Mouse (Mus musculus) lung, postnatal 25 days (tissue): Measurements from ENCODE around the gene Notch1.

Experiments used
- DNase-seq: peaks from one replicate; pipeline ENCODE4 v3.0.0; 2022; ENCODE audit warnings: low spot score

The Notch1 gene

GRCm38 (mm10) chr2:26529881-26530280 is 13.4 kb upstream of the Notch1 start:
- no peak for DNase-seq

GRCm38 (mm10) chr2:26529221-26529805 is 12.8 kb upstream of the Notch1 start:
- DNase-seq = no peak

GRCm38 (mm10) chr2:26526443-26527257 is 10.2 kb upstream of the Notch1 start:
- DNase-seq = no peak

GRCm38 (mm10) chr2:26525355-26526018 is 9.0 kb upstream of the Notch1 start:
- DNase-seq = peak; percentile 79

- no peak for DNase-seq
These were observed 5.9 kb upstream of the Notch1 start for GRCm38 (mm10) chr2:26522327-26522726.

GRCm38 (mm10) chr2:26519753-26520152 is 3.3 kb upstream of the Notch1 start:
- no peak for DNase-seq

- no peak for DNase-seq
These were observed 524 bp upstream of the Notch1 start for GRCm38 (mm10) chr2:26516987-26517386.

GRCm38 (mm10) chr2:26515335-26515734 is 1.1 kb downstream of the Notch1 start:
- peak; percentile 69 for DNase-seq

GRCm38 (mm10) chr2:26513105-26513745 is 3.2 kb downstream of the Notch1 start:
- DNase-seq = no peak

GRCm38 (mm10) chr2:26508661-26509060 is 7.8 kb downstream of the Notch1 start:
- DNase-seq = no peak

GRCm38 (mm10) chr2:26507961-26508391 is 8.5 kb downstream of the Notch1 start:
- no peak for DNase-seq

- peak; percentile 79 for DNase-seq
These were observed 9.0 kb downstream of the Notch1 start for GRCm38 (mm10) chr2:26507481-26507886.

- no peak for DNase-seq
These were observed 9.7 kb downstream of the Notch1 start for GRCm38 (mm10) chr2:26506746-26507280.

- no peak for DNase-seq
These were observed 11.5 kb downstream of the Notch1 start for GRCm38 (mm10) chr2:26504772-26505480.

- peak; percentile 85 for DNase-seq
These were observed 12.5 kb downstream of the Notch1 start for GRCm38 (mm10) chr2:26503661-26504575.

GRCm38 (mm10) chr2:26502863-26503631 is 13.4 kb downstream of the Notch1 start:
- no peak for DNase-seq

- peak; percentile 71 for DNase-seq
These were observed 14.1 kb downstream of the Notch1 start for GRCm38 (mm10) chr2:26502299-26502862.

- no peak for DNase-seq
These were observed 14.8 kb downstream of the Notch1 start for GRCm38 (mm10) chr2:26501651-26502141.
